Mouse (Mus musculus): ENCODE measurements around the gene Nrg4. TPM values are rescaled to one million over a fixed set of nuclear protein-coding genes. Genes with fewer than 3 reads are reported as not detected.
"Not testable (repeated sequence)": the region's sequence is repeated elsewhere in the genome, so short reads cannot be mapped to it uniquely, and the experiment has no call there.

Gene Nrg4
- polyA plus RNA-seq, 1 experiment from 2014 or later = 1.7 TPM

- WGBS = 85% methylated on average over 8 of the region's 8 CpGs
- Histone ChIP-seq H3K4me3 (no peak overlapping the region), H3K27me3 (no peaks in the 10 kb centered on the region), H3K27ac (no peak overlapping the region), H3K4me1 (replicated peaks) (no peaks in the 10 kb centered on the region), H3K9ac (no peak overlapping the region), H3K36me3 (no peaks in the 10 kb centered on the region), H3K4me2 (no peak overlapping the region), H3K9me3 (no peaks in the 10 kb centered on the region)
- no peak for ATAC-seq (ENCODE audit: low FRiP score)
These were observed 62.0 kb downstream of the Nrg4 start for GRCm38 (mm10) chr9:55264356-55265302.

- Histone ChIP-seq H3K9me3 (no peaks in the 10 kb centered on the region), H3K27me3 (no peaks in the 10 kb centered on the region), H3K27ac (no peak overlapping the region), H3K9ac (no peak overlapping the region), H3K36me3 (no peaks in the 10 kb centered on the region), H3K4me3 (no peak overlapping the region), H3K4me2 (no peak overlapping the region), H3K4me1 (replicated peaks) (no peaks in the 10 kb centered on the region)
- ATAC-seq (ENCODE audit: low FRiP score) = no peak
- 64% methylated on average over 6 of the region's 6 CpGs for WGBS
These were observed 66.9 kb downstream of the Nrg4 start for GRCm38 (mm10) chr9:55259741-55260140.

- no peaks in the 10 kb centered on the region for H3K4me1 ChIP-seq (replicated peaks)
- no peak overlapping the region for H3K27ac ChIP-seq
- H3K4me3 ChIP-seq = no peak overlapping the region
- H3K9me3 ChIP-seq = no peaks in the 10 kb centered on the region
- H3K36me3 ChIP-seq = no peaks in the 10 kb centered on the region
- 75% methylated on average over 2 of the region's 2 CpGs for WGBS
- no peak overlapping the region for H3K9ac ChIP-seq
- H3K4me2 ChIP-seq = no peak overlapping the region
- H3K27me3 ChIP-seq = no peaks in the 10 kb centered on the region
- no peak for ATAC-seq (ENCODE audit: low FRiP score)
These were observed 69.5 kb downstream of the Nrg4 start for GRCm38 (mm10) chr9:55257105-55257504.

- Histone ChIP-seq H3K4me1 (replicated peaks) (no peaks in the 10 kb centered on the region), H3K9me3 (no peaks in the 10 kb centered on the region), H3K27ac (no peak overlapping the region), H3K27me3 (no peaks in the 10 kb centered on the region), H3K4me2 (no peak overlapping the region), H3K9ac (no peak overlapping the region), H3K36me3 (no peaks in the 10 kb centered on the region), H3K4me3 (no peak overlapping the region)
- no peak for ATAC-seq (ENCODE audit: low FRiP score)
- 74% methylated on average over 4 of the region's 4 CpGs for WGBS
These were observed 71.0 kb downstream of the Nrg4 start for GRCm38 (mm10) chr9:55255604-55256003.

- Histone ChIP-seq H3K4me3 (no peak overlapping the region), H3K27ac (no peak overlapping the region), H3K9ac (no peak overlapping the region), H3K27me3 (no peaks in the 10 kb centered on the region), H3K9me3 (no peaks in the 10 kb centered on the region), H3K4me1 (replicated peaks) (no peaks in the 10 kb centered on the region), H3K36me3 (no peaks in the 10 kb centered on the region), H3K4me2 (no peak overlapping the region)
- WGBS = 96% methylated on average over 5 of the region's 5 CpGs
- no peak for ATAC-seq (ENCODE audit: low FRiP score)
These were observed 71.6 kb downstream of the Nrg4 start for GRCm38 (mm10) chr9:55255056-55255455.

- H3K27ac ChIP-seq = no peak overlapping the region
These were observed 72.8 kb downstream of the Nrg4 start for GRCm38 (mm10) chr9:55253849-55254248.

GRCm38 (mm10) chr9:55252097-55252496 is 74.5 kb downstream of the Nrg4 start:
- H3K4me2 ChIP-seq; H3K36me3 ChIP-seq; H3K27ac ChIP-seq; H3K9me3 ChIP-seq; H3K4me3 ChIP-seq; H3K9ac ChIP-seq; H3K27me3 ChIP-seq; H3K4me1 ChIP-seq (replicated peaks); ATAC-seq (ENCODE audit: low FRiP score): not testable (repeated sequence)
- 54% methylated on average over 2 of the region's 2 CpGs for WGBS

More at GRCm38 (mm10) chr9:55253849-55254248, 72.8 kb downstream of the Nrg4 start:
- Histone ChIP-seq H3K9me3 (no peaks in the 10 kb centered on the region), H3K36me3 (no peaks in the 10 kb centered on the region), H3K4me3 (no peak overlapping the region), H3K27me3 (no peaks in the 10 kb centered on the region), H3K9ac (no peak overlapping the region), H3K4me1 (replicated peaks) (no peaks in the 10 kb centered on the region), H3K4me2 (no peak overlapping the region)
- no peak for ATAC-seq (ENCODE audit: low FRiP score)
- WGBS = 80% methylated on average over 1 of the region's 1 CpGs

- no peak overlapping the region for H3K9ac ChIP-seq
These were observed 75.9 kb downstream of the Nrg4 start for GRCm38 (mm10) chr9:55250595-55251247.

GRCm38 (mm10) chr9:55248465-55248864 is 78.2 kb downstream of the Nrg4 start:
- H3K9ac ChIP-seq = no peak overlapping the region
- no peaks in the 10 kb centered on the region for H3K4me1 ChIP-seq (replicated peaks)
- H3K9me3 ChIP-seq = no peaks in the 10 kb centered on the region
- no peaks in the 10 kb centered on the region for H3K27me3 ChIP-seq
- H3K4me2 ChIP-seq = no peak overlapping the region
- no peak for ATAC-seq (ENCODE audit: low FRiP score)
- H3K4me3 ChIP-seq = no peak overlapping the region
- no peak overlapping the region for H3K27ac ChIP-seq
- no peaks in the 10 kb centered on the region for H3K36me3 ChIP-seq
- 86% methylated on average over 4 of the region's 4 CpGs for WGBS

More at GRCm38 (mm10) chr9:55250595-55251247, 75.9 kb downstream of the Nrg4 start:
- 89% methylated on average over 6 of the region's 6 CpGs for WGBS
- H3K27ac ChIP-seq = no peak overlapping the region
- no peak for ATAC-seq (ENCODE audit: low FRiP score)
- H3K9me3 ChIP-seq = no peaks in the 10 kb centered on the region
- no peaks in the 10 kb centered on the region for H3K36me3 ChIP-seq
- no peaks in the 10 kb centered on the region for H3K4me1 ChIP-seq (replicated peaks)
- no peak overlapping the region for H3K4me2 ChIP-seq
- H3K4me3 ChIP-seq = no peak overlapping the region
- no peaks in the 10 kb centered on the region for H3K27me3 ChIP-seq

GRCm38 (mm10) chr9:55246918-55247317 is 79.7 kb downstream of the Nrg4 start:
- no peaks in the 10 kb centered on the region for H3K9me3 ChIP-seq
- H3K27ac ChIP-seq = no peak overlapping the region
- 95% methylated on average over 4 of the region's 4 CpGs for WGBS
- 0 out of 2 replicates have a peak, but pooled peaks cover 1% of the 10 kb centered on the region for H3K4me1 ChIP-seq (replicated peaks)
- no peak overlapping the region for H3K4me3 ChIP-seq
- H3K4me2 ChIP-seq = no peak overlapping the region
- H3K9ac ChIP-seq = no peak overlapping the region
- no peaks in the 10 kb centered on the region for H3K36me3 ChIP-seq
- no peaks in the 10 kb centered on the region; the same call in 1 of the 2 replicates for H3K27me3 ChIP-seq
- no peak for ATAC-seq (ENCODE audit: low FRiP score)

- no peak overlapping the region for H3K4me3 ChIP-seq
- no peak for ATAC-seq (ENCODE audit: low FRiP score)
- WGBS = 78% methylated on average over 8 of the region's 8 CpGs
- 0 out of 2 replicates have a peak, but pooled peaks cover 4% of the 10 kb centered on the region for H3K4me1 ChIP-seq (replicated peaks)
- no peak overlapping the region for H3K27ac ChIP-seq
- H3K27me3 ChIP-seq = no peaks in the 10 kb centered on the region; the same call in 1 of the 2 replicates
- no peak overlapping the region for H3K4me2 ChIP-seq
- H3K36me3 ChIP-seq = no peaks in the 10 kb centered on the region
- H3K9me3 ChIP-seq = no peaks in the 10 kb centered on the region
- no peak overlapping the region for H3K9ac ChIP-seq
These were observed 80.2 kb downstream of the Nrg4 start for GRCm38 (mm10) chr9:55246440-55246839.

GRCm38 (mm10) chr9:55245057-55245750 is 81.4 kb downstream of the Nrg4 start:
- H3K27ac ChIP-seq; H3K9ac ChIP-seq; H3K4me2 ChIP-seq; ATAC-seq (ENCODE audit: low FRiP score); H3K4me1 ChIP-seq (replicated peaks); H3K36me3 ChIP-seq; H3K4me3 ChIP-seq; H3K9me3 ChIP-seq; H3K27me3 ChIP-seq: not testable (repeated sequence)
- 97% methylated on average over 1 of the region's 1 CpGs for WGBS
